Mouse (Mus musculus): Measurements from ENCODE around the gene Nnat.

GRCm38 (mm10) chr2:157558051-157558450, 1.8 kb upstream of the Nnat start:
- no peak for TF ChIP-seq CTCF (IDR thresholded peaks at IDR 0.05; ENCODE audit: low read depth)
- TF ChIP-seq EP300 (IDR thresholded peaks at IDR 0.05; ENCODE audit: low read depth): no peak

Measured in liver, embryonic 14.5 days (tissue).